Mouse (Mus musculus) forebrain, postnatal 0 days (tissue): ENCODE measurements around the gene Inafm1. TPM values are rescaled to one million over a fixed set of nuclear protein-coding genes. Genes with fewer than 3 reads are reported as not detected.
A peak's percentile ranks its signal among the peaks of the same experiment; 100 is the strongest.
"Not testable (repeated sequence)": the region's sequence is repeated elsewhere in the genome, so short reads cannot be mapped to it uniquely, and the experiment has no call there.

Experiments
- ATAC-seq: fragments of 200-750 bp; cut with Nextera tagmentation; 2 replicates; pipeline ENCODE4 v1.8.0; 2017; ENCODE audit warnings: mild to moderate bottlenecking, moderate library complexity
- DNase-seq: peaks from one replicate; pipeline ENCODE4 v3.0.0-alpha.2; 2015
- H3K27ac ChIP-seq: fragments of 300-500 bp; sonication (generic); 2 replicates; pipeline ENCODE4 v1.5.1; 2014; ENCODE audit warnings: low read depth, mild to moderate bottlenecking, antibody characterized with exemption, low read length, moderate library complexity, mixed read lengths
- H3K27me3 ChIP-seq: fragments of 300-500 bp; sonication (generic); 2 replicates; pipeline ENCODE4 v1.6.1; 2014; ENCODE audit warnings: mild to moderate bottlenecking, low read length, mixed read lengths; ENCODE audit not compliant: insufficient read depth
- H3K36me3 ChIP-seq: fragments of 300-500 bp; sonication (generic); 2 replicates; pipeline ENCODE4 v1.6.1; 2014; ENCODE audit warnings: mild to moderate bottlenecking, moderate library complexity; ENCODE audit not compliant: insufficient read depth
- H3K4me1 ChIP-seq: fragments of 300-500 bp; sonication (generic); 2 replicates; pipeline ENCODE4 v1.6.1; 2014; ENCODE audit warnings: antibody characterized with exemption; ENCODE audit not compliant: insufficient read depth
- H3K4me2 ChIP-seq: fragments of 300-500 bp; sonication (generic); 2 replicates; pipeline ENCODE4 v1.6.1; 2014; ENCODE audit warnings: low read depth, mild to moderate bottlenecking, moderate library complexity
- H3K4me3 ChIP-seq: fragments of 300-500 bp; sonication (generic); 2 replicates; pipeline ENCODE4 v1.5.1; 2014; ENCODE audit warnings: low read depth, low read length, mixed read lengths
- H3K9ac ChIP-seq: fragments of 300-500 bp; sonication (generic); 2 replicates; pipeline ENCODE4 v1.6.1; 2014; ENCODE audit warnings: mild to moderate bottlenecking
- H3K9me3 ChIP-seq: fragments of 300-500 bp; sonication (generic); 2 replicates; pipeline ENCODE4 v1.6.1; 2016; ENCODE audit warnings: low read length
- CTCF ChIP-seq: sonication (generic); IDR thresholded peaks from 2 replicates; pipeline ENCODE4 v1.5.1; 2016; ENCODE audit warnings: antibody characterized with exemption, control low read depth, low read depth
- WGBS: fragments of 180-500 bp; shearing (Covaris S2); extraction: QIAGEN DNeasy Blood & Tissue Kit; methylation state at CpG from one replicate; pipeline ENCODE4 v1.1.7; 2014; 5-methylcytosine and 5-hydroxymethylcytosine counted together
- polyA plus RNA-seq: library from polyadenylated mRNA; unstranded; fragments of >200 nt; fragmentation: Nextera tagmentation; extraction: Ambion mirVana; gene quantifications from 2 replicates; pipeline ENCODE4 v1.2.1, GENCODE M21; 2015
- total RNA-seq: library from RNA; depleted of rRNA; stranded (reverse); fragments of >200 nt; gene quantifications from 2 replicates; pipeline ENCODE4 v1.2.3, GENCODE M21; 2014

Inafm1 gene
- total and polyA plus RNA-seq, 2 experiments from 2014 or later = 43.2 to 68.4 TPM

- DNase-seq = peak; percentile 83
- Histone ChIP-seq H3K36me3 (no peaks in the 10 kb centered on the region), H3K4me2 (peak overlapping the region; percentile 98), H3K4me3 (peak overlapping the region; percentile 72), H3K27ac (peak overlapping the region; percentile 78), H3K27me3 (no peaks in the 10 kb centered on the region), H3K9ac (peak overlapping the region; percentile 65), H3K9me3 (no peaks in the 10 kb centered on the region), H3K4me1 (peaks cover 15% of the 10 kb centered on the region)
- 2% methylated on average over 57 of the region's 61 CpGs for WGBS
- peak; percentile 22; the same call in 1 of the 2 replicates for TF ChIP-seq CTCF
- peak; percentile 30 for ATAC-seq
Measured at GRCm38 (mm10) chr7:16309318-16310019, 36.1 kb upstream of the Inafm1 start.

DNA sequence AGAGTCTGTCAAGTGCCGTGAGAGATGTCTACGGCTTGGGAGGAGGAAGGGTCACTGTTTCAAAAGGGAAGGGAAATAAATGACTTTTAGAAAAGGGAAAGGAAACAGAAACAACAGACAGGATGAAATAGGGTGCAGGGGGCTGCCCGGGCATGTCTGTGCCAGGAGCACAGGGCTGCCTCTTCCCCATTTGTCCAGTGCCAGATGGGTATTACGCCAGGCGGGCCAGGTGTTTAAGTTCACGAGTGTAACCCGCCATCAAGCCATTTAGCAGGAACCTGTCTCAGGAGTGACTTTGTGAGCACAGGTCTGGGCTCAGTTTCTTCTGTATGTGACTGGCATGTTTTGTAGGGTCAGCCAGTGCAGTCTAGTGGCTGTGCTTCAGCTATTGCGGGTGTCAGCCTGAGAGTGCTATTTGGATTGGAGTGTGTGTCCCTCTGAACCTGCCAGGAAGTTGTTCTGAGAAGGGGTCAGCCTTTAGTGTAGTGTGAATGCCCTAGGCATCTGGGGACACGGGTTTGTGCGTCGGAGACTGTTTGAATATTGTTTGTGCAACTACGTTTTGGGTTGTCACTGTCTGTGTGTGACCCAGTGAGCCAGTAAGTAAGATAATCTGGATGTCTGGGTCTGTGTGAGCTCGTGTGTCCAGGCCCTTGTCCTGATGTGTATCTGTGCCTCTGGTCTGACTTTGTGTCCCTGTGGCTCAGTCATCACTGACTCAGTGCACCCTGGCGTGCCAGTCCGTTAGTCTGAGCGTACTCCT lies 35.3 kb upstream of the Inafm1 start:
- Histone ChIP-seq H3K36me3 (no peaks in the 10 kb centered on the region), H3K4me3 (peak overlapping the region; percentile 72), H3K4me1 (peaks cover 11% of the 10 kb centered on the region), H3K27me3 (no peaks in the 10 kb centered on the region), H3K9me3 (no peaks in the 10 kb centered on the region), H3K27ac (no peak overlapping the region), H3K9ac (no peak overlapping the region; the same call in 1 of the 2 replicates), H3K4me2 (peak overlapping the region; percentile 98)
- no peak for ATAC-seq
- WGBS = 42% methylated on average over 16 of the region's 16 CpGs
- no peak for TF ChIP-seq CTCF
- no peak for DNase-seq

DNA sequence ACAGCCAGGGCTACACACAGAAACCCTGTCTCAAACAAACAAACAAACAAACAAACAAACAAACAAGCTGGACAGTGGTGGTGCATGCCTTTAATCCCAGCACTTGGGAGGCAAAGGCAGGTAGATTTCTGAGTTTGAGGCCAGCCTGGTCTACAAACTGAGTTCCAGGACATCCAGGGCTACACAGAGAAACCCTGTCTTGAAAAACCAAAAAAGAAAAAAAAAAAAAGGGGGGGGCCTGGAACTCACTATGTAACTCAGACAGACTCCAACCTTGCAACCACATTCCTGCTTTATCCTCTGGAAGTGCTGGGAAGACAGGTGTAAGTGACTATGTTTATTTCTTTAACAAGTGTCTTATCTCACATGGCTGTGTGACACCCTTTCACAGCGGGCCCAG lies 34.7 kb upstream of the Inafm1 start, which contains the start of gene Bbc3:
Gene Bbc3, plus strand, starts transcription at position 301 of the 400 bp plus-strand sequence.
- not testable (repeated sequence) for H3K27ac ChIP-seq, ATAC-seq, DNase-seq, H3K36me3 ChIP-seq, H3K4me1 ChIP-seq, H3K9me3 ChIP-seq, H3K27me3 ChIP-seq
- Histone ChIP-seq H3K9ac (peak within 1 kb of the TSS; percentile 65), H3K4me3 (peak within 1 kb of the TSS; percentile 72), H3K4me2 (peak within 1 kb of the TSS; percentile 98)
- 70% methylated on average over 1 of the region's 1 CpGs for WGBS

DNA sequence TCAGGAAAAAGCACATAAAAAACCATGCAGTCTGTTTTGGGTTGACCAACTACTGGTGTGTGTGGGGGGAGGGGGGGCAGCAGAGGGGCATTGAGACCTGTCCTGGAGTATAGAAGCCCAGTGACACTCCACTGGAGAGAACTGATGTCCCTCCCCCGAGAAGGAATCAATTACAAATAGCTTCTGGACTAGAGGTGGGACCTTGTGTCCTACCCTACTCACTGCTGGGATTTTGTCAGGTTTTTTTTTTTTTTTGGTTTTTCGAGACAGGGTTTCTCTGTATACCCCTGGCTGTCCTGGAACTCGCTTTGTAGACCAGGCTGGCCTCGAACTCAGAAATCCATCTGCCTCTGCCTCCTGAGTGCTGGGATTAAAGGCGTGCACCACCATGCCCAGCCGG lies 33.7 kb upstream of the Inafm1 start:
- not testable (repeated sequence) for H3K9ac ChIP-seq, H3K4me3 ChIP-seq, ATAC-seq, H3K27me3 ChIP-seq, H3K9me3 ChIP-seq, H3K27ac ChIP-seq, DNase-seq, H3K36me3 ChIP-seq, H3K4me2 ChIP-seq, H3K4me1 ChIP-seq
- WGBS = 77% methylated on average over 6 of the region's 6 CpGs

GRCm38 (mm10) chr7:16299419-16300035 lies 26.1 kb upstream of the Inafm1 start:
- peak overlapping the region; percentile 46 for H3K4me3 ChIP-seq
- no peaks in the 10 kb centered on the region for H3K9me3 ChIP-seq
- H3K9ac ChIP-seq = peak overlapping the region; percentile 42
- no peaks in the 10 kb centered on the region for H3K27me3 ChIP-seq
- no peak for TF ChIP-seq CTCF
- H3K4me1 ChIP-seq = peaks cover 11% of the 10 kb centered on the region; the same call in 1 of the 2 replicates
- no peaks in the 10 kb centered on the region for H3K36me3 ChIP-seq
- 1% methylated on average over 52 of the region's 52 CpGs for WGBS
- DNase-seq (peak; percentile 94), ATAC-seq (peak; percentile 95)
- peak overlapping the region; percentile 46; the same call in 1 of the 2 replicates for H3K27ac ChIP-seq
- peak overlapping the region; percentile 80 for H3K4me2 ChIP-seq

- no peak overlapping the region for H3K27ac ChIP-seq
Measured at GRCm38 (mm10) chr7:16298927-16299326, 25.5 kb upstream of the Inafm1 start.

More at GRCm38 (mm10) chr7:16298927-16299326, 25.5 kb upstream of the Inafm1 start:
- no peak overlapping the region for H3K9ac ChIP-seq
- peak overlapping the region; percentile 80 for H3K4me2 ChIP-seq
- peaks cover 11% of the 10 kb centered on the region; the same call in 1 of the 2 replicates for H3K4me1 ChIP-seq
- no peaks in the 10 kb centered on the region for H3K36me3 ChIP-seq
- DNase-seq (no peak), ATAC-seq (no peak)
- TF ChIP-seq CTCF = no peak
- no peaks in the 10 kb centered on the region for H3K27me3 ChIP-seq
- WGBS = 79% methylated on average over 5 of the region's 5 CpGs
- H3K4me3 ChIP-seq = peak overlapping the region; percentile 46
- H3K9me3 ChIP-seq = no peaks in the 10 kb centered on the region
